ENCODE assay signal across 9 mouse cellular contexts in genomic region chr9:102492031-102492795, GRCm38 (mm10). TPM values are rescaled to one million over a fixed set of nuclear protein-coding genes. Genes with fewer than 3 reads are reported as not detected.
DNase-seq lines count a peak whose midpoint lies in the region; ATAC-seq and TF ChIP-seq lines count a peak whose summit lies in the region.
"Had no signal": no experiment of that assay in that cellular context is flagged by ENCODE, and none has a peak within 500 bp of the region (broad histone marks: within the 10 kb centered on the region; RNA-seq: fewer than 3 reads in every experiment).

No protein-coding gene starts in this region.

- 26% methylated on average over 12 of the region's 12 CpGs for WGBS in heart, embryonic 11.5 days (ENCODE audit: insufficient replicate concordance)
- WGBS in hindbrain, embryonic 15.5 days: 44% methylated on average over 12 of the region's 12 CpGs

- no peak for ATAC-seq in heart, embryonic 11.5 days (replicated peaks; ENCODE audit: insufficient number of reproducible peaks, low FRiP score, low TSS enrichment)
- ATAC-seq in hindbrain, embryonic 15.5 days (ENCODE audit: low FRiP score, low read depth): 0 out of 2 replicates have a peak, but pooled peaks have one; percentile 23

- TF ChIP-seq POLR2A in testis, adult 2 months (IDR thresholded peaks at IDR 0.05; ENCODE audit: control insufficient read depth, low read depth, low read length): no peak

- TF ChIP-seq CTCF in testis, adult 2 months (IDR thresholded peaks at IDR 0.05; ENCODE audit: control insufficient read depth, insufficient read depth, insufficient replicate concordance, low read depth, low read length): peak; percentile 24; the same call in 1 of the 2 replicates

- no peaks in the 10 kb centered on the region for H3K36me3 ChIP-seq in heart, embryonic 11.5 days (ENCODE audit: control insufficient read depth, insufficient read depth, low read length)
- no peaks in the 10 kb centered on the region for H3K36me3 ChIP-seq in testis, adult 2 months (ENCODE audit: control insufficient read depth, insufficient read depth, low read length)
- no peaks in the 10 kb centered on the region for H3K36me3 ChIP-seq in hindbrain, embryonic 15.5 days

- no peak overlapping the region for H3K27ac ChIP-seq in heart, embryonic 11.5 days (ENCODE audit: low read depth, low read length)
- no peak overlapping the region for H3K27ac ChIP-seq in testis, adult 2 months (ENCODE audit: control insufficient read depth, insufficient read depth, low read depth, low read length)
- no peak overlapping the region for H3K27ac ChIP-seq in hindbrain, embryonic 15.5 days (replicated peaks)

- H3K27me3 ChIP-seq in heart, embryonic 11.5 days (ENCODE audit: control insufficient read depth, insufficient read depth, low read length): peaks cover 11% of the 10 kb centered on the region
- no peaks in the 10 kb centered on the region for H3K27me3 ChIP-seq in testis, adult 2 months (ENCODE audit: control insufficient read depth, insufficient read depth, low read length)
- H3K27me3 ChIP-seq in hindbrain, embryonic 15.5 days: no peaks in the 10 kb centered on the region

- H3K4me3 ChIP-seq in heart, embryonic 11.5 days (ENCODE audit: low read depth, low read length): no peak overlapping the region
- no peak overlapping the region for H3K4me3 ChIP-seq in testis, adult 2 months (ENCODE audit: control insufficient read depth, low read depth, low read length)
- no peak overlapping the region for H3K4me3 ChIP-seq in hindbrain, embryonic 15.5 days

- peak; percentile 37 for DNase-seq in heart, postnatal 4 days
- no peak for DNase-seq in testis, postnatal 14 days (ENCODE audit: low spot score)
- DNase-seq in Muller cell, postnatal 12 days (ENCODE audit: inconsistent ontology term): no peak
- DNase-seq in layer of hippocampus, adult 9-11 months: no peak
- no peak for DNase-seq in urinary bladder, postnatal 4 days (ENCODE audit: low spot score in 2 of 2)
- DNase-seq: kidney, adult 8-10 months had no signal

- H3K9ac ChIP-seq in heart, embryonic 11.5 days (ENCODE audit: low read depth, low read length): no peak overlapping the region
- H3K9ac ChIP-seq in hindbrain, embryonic 15.5 days: no peak overlapping the region

- H3K4me2 ChIP-seq in heart, embryonic 11.5 days: no peak overlapping the region
- no peak overlapping the region for H3K4me2 ChIP-seq in hindbrain, embryonic 15.5 days

- peaks cover under 1% of the 10 kb centered on the region; the same call in 1 of the 2 replicates for H3K4me1 ChIP-seq in heart, embryonic 11.5 days (ENCODE audit: control insufficient read depth, insufficient read depth, low read length)
- H3K4me1 ChIP-seq in testis, adult 2 months (ENCODE audit: control insufficient read depth, insufficient read depth, low read length): no peaks in the 10 kb centered on the region
- H3K4me1 ChIP-seq in hindbrain, embryonic 15.5 days (replicated peaks): no peaks in the 10 kb centered on the region

- H3K9me3 ChIP-seq in heart, embryonic 11.5 days (replicated peaks; ENCODE audit: control insufficient read depth, low read length): no peaks in the 10 kb centered on the region
- no peaks in the 10 kb centered on the region for H3K9me3 ChIP-seq in hindbrain, embryonic 15.5 days

RNA-seq across cellular contexts. Expression of gene Ky, which starts 13.3 kb away (rescaled TPM):
- total RNA-seq in heart, postnatal 4 days (2021): 10 to 100 TPM in 1 of 2 experiments, 1 to 10 TPM in 1; 9.3 to 10.4 TPM
- 0.27 and 2.3 TPM in 2 replicates for polyA plus RNA-seq in heart, embryonic 11.5 days (2014; fragmentation: Nextera tagmentation; extraction: Ambion mirVana)
- polyA plus RNA-seq in testis, adult 2 months (2012; rRNA removed): 0.54 and 0.82 TPM in 2 replicates
- 1.2 and 1.5 TPM in 2 replicates for polyA plus RNA-seq in hindbrain, embryonic 15.5 days (2015; fragmentation: Nextera tagmentation; extraction: Ambion mirVana)
